Mouse (Mus musculus): ENCODE measurements at regions not wholly inside any gene's neighbourhood (a gene's known extent, or its start where the extent isn't known, plus 50 kb on each side); places are given as distances from the start of the nearest gene placed in this dataset. TPM values are rescaled to one million over a fixed set of nuclear protein-coding genes. Genes with fewer than 3 reads are reported as not detected.

DNA sequence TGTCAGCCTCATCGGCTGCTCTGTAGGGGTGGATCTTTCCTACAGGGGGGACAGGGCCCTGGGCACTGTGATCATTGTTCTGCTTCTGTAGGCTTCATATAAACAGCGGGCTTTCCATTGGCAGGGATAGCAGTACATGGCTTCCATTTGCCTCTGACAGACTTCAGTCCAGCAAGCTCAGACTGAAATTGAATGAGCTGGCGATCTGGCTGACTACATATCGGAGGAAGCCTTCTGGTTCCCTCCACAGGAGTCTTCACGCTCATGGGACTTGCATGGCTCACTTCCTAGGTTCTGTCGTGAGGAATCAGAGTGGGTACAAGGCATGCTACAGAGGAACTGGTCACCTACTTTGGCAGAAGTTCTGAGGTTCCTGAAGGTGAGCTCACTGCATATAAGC, 155.7 kb upstream of the BB014433 start:
- Histone ChIP-seq H3K4me3 (ENCODE audit: low read depth, low read length) (no peak overlapping the region), H3K36me3 (ENCODE audit: control insufficient read depth, insufficient read depth, low read length) (no peaks in the 10 kb centered on the region), H3K9ac (ENCODE audit: low read depth, low read length) (no peak overlapping the region), H3K27ac (replicated peaks; ENCODE audit: low read depth, low read length) (no peak overlapping the region), H3K4me2 (ENCODE audit: low read depth, low read length) (no peak overlapping the region), H3K9me3 (ENCODE audit: control insufficient read depth, low read length) (no peaks in the 10 kb centered on the region), H3K4me1 (ENCODE audit: control insufficient read depth, insufficient read depth, low read length) (no peaks in the 10 kb centered on the region), H3K27me3 (replicated peaks; ENCODE audit: control insufficient read depth, insufficient read depth, low read length) (no peaks in the 10 kb centered on the region)
- no peak for DNase-seq (ENCODE audit: low spot score)
- WGBS: 82% methylated on average over 6 of the region's 6 CpGs
- ATAC-seq (ENCODE audit: low read depth): no peak

DNA sequence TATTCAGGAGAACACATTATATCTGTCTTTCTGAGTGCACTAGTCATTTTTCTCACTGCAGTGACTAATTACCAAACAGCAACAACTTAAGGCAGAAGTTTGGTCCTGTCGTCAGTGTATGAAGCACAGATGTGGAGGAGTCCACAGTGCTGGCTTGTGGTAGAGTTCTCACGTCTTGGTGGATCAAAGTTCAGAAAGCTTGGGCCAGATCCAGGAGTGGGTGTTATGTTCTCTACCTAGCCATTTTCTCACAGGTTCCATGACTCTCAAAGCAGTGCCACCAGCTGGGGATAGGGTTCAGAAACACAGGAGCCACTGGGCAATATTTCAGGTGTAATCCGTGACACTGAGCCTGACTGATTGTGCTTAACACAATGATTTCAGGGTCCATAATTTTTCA, 144.8 kb upstream of the BB014433 start:
- no peak for DNase-seq (ENCODE audit: low spot score)
- WGBS: 68% methylated on average over 3 of the region's 3 CpGs
- no peak overlapping the region for H3K4me2 ChIP-seq (ENCODE audit: low read depth, low read length)
- H3K27ac ChIP-seq (replicated peaks; ENCODE audit: low read depth, low read length): no peak overlapping the region
- H3K36me3 ChIP-seq (ENCODE audit: control insufficient read depth, insufficient read depth, low read length): no peaks in the 10 kb centered on the region
- no peak overlapping the region for H3K4me3 ChIP-seq (ENCODE audit: low read depth, low read length)
- H3K9ac ChIP-seq (ENCODE audit: low read depth, low read length): no peak overlapping the region
- H3K9me3 ChIP-seq (ENCODE audit: control insufficient read depth, low read length): no peaks in the 10 kb centered on the region
- no peaks in the 10 kb centered on the region for H3K4me1 ChIP-seq (ENCODE audit: control insufficient read depth, insufficient read depth, low read length)
- no peaks in the 10 kb centered on the region for H3K27me3 ChIP-seq (replicated peaks; ENCODE audit: control insufficient read depth, insufficient read depth, low read length)
- no peak for ATAC-seq (ENCODE audit: low read depth)

DNA sequence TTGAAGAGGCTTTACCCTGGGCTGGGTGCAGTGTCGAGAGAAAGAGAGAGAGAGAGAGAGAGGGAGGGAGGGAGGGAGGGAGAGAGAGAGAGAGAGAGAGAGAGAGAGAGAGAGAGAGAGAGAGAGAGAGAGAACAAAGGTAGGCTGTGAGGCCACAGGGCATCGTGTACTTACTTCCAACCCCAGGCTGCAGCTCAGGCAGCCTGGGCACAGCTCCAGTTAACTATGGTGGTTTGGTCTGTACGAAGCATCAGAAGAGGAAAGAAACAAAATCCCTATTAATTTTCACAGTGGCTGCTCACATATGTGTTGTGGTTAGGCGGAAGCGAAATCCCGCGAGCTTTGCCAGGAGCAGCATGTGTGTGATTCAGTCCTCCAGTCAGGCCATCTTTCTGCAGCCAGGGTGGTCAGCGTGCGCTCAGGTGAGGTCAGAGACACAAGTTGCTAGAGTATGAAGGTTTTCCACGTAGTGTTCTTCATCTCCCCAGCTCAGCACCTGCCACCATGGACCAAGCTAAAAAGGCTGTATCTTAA, 143.3 kb upstream of the BB014433 start:
- Histone ChIP-seq H3K27me3 (replicated peaks; ENCODE audit: control insufficient read depth, insufficient read depth, low read length) (no peaks in the 10 kb centered on the region), H3K36me3 (ENCODE audit: control insufficient read depth, insufficient read depth, low read length) (no peaks in the 10 kb centered on the region), H3K27ac (replicated peaks; ENCODE audit: low read depth, low read length) (no peak overlapping the region), H3K9me3 (ENCODE audit: control insufficient read depth, low read length) (no peaks in the 10 kb centered on the region), H3K4me2 (ENCODE audit: low read depth, low read length) (no peak overlapping the region), H3K4me3 (ENCODE audit: low read depth, low read length) (no peak overlapping the region), H3K4me1 (ENCODE audit: control insufficient read depth, insufficient read depth, low read length) (no peaks in the 10 kb centered on the region), H3K9ac (ENCODE audit: low read depth, low read length) (no peak overlapping the region)
- peak; percentile 44; the same call in 1 of the 2 replicates for ATAC-seq (ENCODE audit: low read depth)
- DNase-seq (ENCODE audit: low spot score): peak; percentile 26
- 28% methylated on average over 10 of the region's 10 CpGs for WGBS

Small RNAs in the stretch of these regions (microRNA-seq; reads per million reads assigned to microRNA genes)
- gene Gm25255 (ENCODE audit: borderline number of aligned reads) (not detected), gene Gm25871 (ENCODE audit: borderline number of aligned reads) (not detected)

All from embryonic facial prominence, embryonic 14.5 days (tissue).